Mouse (Mus musculus) CD4-positive, CD25-positive, alpha-beta regulatory T cell, adult 2 months (primary cell): Measurements from ENCODE around the gene Tab2.

Experiments used
- DNase-seq: peaks from one replicate; pipeline ENCODE4 v3.0.0-alpha.2; 2012; ENCODE audit warnings: low read depth, low spot score

Gene Tab2

DNA sequence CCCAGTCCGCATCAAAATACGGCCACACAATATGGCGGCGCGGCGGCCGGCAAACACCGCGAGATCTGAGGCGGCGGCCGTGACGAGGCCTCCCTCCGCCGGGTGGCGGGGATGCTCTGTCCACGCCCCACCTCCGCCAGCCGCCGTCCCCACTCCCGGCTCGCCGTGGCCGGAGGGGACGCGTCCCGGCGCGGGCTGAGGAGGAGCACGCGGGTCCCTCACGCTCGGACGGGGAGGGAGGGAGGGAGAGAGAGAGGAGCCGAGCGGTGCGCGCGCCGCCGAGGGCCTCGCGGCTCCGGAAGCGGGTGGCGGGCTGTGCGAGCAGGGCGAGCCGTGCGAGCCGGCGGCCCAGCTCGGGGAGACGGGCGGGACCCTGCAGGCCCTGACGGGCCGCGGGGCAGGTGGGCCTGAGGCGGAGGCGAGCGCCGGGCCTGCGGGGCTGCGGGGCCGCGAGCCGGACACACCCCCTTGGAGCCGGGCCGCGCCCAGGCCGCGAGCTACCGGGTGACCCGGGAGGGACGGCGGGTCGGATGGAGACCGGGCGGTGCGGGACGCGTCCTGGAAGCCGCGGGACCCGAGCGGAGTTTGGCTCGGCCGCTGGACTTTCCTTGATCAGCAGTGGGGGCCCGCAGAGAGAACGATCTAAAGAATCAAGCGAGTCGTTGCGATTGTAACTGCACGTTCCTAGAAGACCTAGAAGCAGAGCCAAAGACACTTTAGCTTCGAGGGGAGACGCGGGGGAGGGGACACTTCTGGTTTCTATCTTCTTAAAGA lies at the start of gene Tab2:
Gene Tab2 (minus strand): TSS at position 3 of the 774 bp plus-strand sequence.
- peak; percentile 93 for DNase-seq

DNA sequence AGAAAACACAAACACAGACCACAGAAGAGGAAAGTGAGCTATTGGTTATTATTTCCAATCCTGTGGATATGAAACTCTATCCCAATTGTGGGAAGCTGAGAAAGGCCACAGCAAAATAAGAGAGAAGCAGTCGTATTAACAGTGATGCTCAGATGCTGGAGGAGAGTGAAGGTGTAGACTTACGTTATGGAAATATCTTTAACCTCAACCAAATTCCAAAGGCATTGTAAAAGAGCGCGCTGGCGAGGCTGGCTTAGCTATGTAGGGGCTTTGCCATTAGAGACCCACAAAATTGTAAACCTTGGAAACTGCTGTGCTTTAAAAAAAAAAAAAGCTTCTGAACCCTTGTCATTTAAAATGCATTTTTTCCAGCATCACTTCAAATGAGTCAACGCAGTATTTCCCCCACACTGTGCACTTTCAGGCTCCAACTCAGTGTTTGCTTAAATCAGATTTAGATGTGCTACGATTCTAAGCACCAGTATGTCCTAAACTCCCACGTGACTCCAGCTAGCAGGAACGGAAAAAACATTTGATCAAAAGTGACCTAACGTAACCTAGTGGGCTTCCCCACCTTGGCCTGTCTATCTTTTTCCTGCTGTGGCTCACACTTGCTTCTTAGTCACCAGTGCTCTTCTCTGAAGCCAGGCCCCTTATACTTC lies 36.4 kb upstream of the Tab2 start:
- DNase-seq = peak; percentile 48

DNA sequence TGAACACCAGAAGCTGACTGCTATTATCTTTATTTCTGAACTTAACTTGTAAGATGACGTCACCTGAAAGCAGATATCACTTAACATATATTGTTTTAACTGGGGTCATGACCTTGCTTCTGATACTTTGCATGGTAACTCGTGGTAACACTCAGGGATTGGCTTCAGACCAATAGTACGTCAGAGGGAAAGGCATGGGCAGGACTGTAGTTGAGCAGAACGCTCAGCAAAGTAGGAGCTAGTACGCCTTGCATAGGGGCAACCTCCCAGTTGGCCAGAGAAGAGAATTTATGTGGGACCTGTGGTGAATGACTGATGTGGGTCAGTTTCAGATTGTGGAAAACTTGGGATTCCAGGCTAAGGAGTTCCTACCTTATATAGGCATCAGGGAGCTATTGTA lies 35.6 kb upstream of the Tab2 start:
- no peak for DNase-seq

DNA sequence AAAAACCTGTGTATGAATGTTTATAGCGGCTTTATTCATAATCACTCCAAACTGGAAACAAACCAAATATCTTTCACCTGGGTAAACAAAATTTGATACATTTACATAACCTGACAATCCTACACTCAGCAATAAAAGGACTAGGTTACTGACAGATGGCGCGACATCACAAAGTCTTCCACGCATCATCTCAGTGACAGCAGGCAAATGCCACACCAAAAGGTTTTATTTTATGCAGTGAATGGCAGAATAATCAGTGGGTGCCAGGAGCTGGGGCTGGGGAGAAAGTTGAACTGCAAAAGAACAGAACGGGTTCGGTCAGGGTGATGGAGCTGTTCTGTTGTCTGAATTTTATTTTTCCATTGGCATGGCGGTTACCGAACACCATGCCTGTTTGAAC lies 31.5 kb upstream of the Tab2 start:
- DNase-seq = no peak

DNA sequence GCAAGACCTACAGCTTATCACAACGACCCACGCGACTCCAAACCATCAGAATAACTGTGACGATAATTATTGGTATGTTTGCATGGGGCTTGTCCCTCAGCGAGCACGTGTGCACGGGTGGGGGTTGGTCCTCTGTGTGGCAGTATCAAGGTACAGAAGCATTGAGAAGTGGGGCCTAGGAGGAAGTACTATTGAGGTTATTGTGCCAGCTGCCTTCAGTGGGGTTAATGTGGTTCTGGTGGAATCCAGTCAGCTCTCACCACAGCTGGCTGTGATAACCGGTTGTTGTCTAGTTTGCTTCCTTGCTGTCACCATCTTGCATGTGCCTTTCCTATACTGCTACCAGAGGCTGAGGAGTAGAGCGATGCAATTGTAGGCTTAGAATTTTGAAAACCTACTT lies 20.4 kb upstream of the Tab2 start:
- peak; percentile 37 for DNase-seq

DNA sequence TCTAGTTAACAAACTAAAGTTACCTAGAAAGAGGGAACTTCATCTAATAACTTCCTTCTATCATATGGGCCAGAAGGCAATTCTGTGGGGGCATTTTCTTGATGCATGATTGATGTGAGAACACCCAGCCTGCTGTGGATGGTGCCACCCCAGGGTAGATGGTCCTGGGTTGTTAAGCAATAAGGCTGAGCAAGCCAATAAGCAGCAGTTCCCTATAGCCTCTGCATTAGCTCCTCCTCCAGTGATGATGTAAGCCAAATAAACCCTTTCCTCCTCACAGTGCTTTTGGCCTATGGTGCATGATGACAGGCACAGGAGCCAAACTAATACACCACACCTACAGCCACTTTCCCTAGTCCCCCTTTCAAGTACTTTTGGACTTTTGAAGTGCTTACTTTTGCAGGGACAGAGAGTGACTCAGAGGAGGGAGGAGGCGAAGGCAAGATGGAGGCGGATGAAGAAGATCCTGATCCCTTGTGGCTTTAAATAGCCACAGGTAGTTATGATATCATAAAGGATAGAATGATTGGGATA lies 12.8 kb upstream of the Tab2 start:
- DNase-seq = no peak

DNA sequence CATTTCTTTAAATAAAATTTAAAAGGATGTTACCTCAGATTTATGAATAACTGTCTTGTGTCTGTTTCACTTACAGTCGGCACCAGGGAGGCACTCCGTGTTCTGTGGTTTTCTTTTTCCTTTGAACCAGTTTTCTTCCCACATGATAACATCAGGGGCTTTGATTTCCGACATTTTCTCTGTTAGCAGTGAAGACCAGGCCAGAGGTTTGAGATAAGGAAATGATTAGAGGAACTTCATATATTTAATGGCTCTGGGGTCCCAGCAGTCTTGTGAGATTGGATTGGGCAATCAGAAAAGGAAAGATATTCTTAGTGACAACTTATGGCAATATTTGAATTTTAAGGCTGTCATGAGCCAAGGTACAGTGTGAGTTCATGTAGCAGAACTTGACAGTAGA lies 11.1 kb upstream of the Tab2 start:
- no peak for DNase-seq

DNA sequence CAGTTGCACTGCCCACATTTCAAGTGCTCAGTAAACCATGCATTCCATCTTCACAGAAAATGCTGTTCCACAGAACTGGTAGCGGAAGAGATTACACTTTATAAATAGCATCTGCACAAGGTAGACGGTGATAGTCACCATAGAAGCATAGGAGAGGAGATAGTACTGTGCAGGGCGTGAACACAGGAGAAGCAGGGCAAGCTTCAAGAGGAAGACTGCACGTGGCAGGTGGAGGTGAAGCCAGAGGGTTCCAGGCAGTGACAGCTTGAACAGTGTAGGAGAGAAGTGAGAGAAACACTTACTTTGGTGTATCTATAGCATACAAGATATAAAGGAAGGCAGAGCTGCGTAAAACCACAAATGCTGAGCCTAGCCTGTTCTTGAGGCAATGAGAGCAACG lies 3.0 kb upstream of the Tab2 start:
- DNase-seq = no peak

DNA sequence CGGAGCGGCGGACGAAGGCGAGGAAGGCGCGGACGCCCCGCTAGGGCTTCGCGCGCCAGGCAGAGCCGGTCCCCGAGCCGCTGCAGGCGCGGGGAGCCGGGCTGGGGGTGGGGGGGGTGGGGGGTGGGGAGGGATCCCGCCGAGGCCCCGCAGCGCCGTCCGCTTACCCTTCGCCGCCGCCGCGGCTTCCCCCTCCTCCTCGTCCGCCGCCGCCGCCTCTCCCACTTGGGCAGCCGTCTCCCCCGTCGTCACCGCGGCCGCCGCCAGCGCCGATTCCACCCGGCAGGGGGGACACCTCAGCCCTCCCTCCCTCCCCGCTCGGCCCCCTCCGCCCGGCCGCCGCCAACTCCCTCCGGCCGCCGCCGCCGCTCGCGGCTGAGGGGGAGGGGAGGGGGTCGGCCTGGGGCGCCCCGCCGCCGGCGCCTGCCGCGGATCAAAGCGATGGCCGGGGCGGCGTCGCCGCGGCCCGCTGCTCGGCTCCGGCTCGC lies 352 bp downstream of the Tab2 start:
- peak; percentile 71 for DNase-seq

DNA sequence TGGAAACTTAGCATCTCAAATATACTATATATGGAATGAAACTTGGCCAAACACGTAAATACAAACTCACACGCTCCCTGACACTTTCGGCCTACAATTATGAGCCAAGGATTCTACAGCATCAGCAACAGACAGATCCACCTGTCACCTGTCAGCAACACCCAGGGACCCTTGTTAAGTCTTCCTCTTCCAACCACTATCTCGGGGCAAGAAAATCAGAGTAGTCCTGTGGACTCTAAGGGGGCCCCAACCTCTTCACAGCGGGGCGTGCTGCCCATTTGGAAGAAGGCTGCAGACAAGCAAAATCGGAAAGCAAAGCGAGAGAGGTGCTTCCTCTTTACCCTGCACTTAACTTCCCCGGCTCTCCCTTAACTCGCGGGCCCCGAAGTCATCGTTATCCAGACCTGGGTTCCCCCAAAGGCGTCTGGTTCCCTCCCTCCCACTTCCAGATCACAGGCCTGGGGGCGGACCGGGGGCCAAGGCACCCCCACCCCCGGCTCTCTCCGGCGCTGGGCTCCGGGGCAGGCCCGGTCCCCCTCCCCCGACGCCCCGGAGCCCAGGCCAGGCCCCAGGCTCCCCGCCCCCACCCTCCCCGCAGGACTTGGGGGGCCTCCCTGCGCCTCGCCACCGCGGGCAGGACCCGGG lies 919 bp downstream of the Tab2 start:
- peak; percentile 56 for DNase-seq

DNA sequence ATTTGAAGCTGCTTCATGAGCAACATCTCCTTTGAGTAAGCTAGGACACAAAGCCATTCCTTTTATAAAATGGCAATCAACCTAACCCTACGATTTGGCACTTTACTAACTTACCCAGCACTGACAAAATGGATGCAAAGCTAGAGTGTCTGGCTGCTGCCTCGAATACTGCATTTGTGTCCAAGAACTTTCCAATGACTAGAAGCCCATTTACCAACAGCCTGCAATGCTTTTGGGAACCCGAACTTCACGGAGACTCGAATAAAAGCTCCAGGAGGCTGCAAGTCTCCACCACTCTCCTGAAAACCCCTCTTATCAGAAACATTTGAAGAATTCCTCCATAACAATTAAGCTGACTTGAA lies 1.4 kb downstream of the Tab2 start:
- DNase-seq = peak; percentile 36

DNA sequence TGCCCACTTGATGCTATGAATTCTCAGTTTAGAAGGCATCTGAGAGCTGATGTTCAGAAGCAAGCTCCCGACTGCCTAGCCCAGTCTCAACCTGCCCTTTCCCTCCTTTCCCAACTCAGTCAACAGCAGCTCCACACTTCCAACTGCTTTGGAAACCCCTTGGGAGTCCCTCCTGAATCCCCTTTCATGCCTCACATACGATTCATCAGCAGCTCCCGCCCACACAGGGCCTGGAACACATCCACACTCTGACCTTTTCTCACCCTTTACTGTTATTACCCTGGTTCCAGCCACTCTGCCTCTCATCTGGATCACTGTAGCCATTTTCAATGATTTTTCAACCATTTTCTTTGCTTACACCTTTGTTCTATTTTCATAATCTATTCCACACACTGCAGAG lies 13.0 kb downstream of the Tab2 start:
- DNase-seq = peak; percentile 14

DNA sequence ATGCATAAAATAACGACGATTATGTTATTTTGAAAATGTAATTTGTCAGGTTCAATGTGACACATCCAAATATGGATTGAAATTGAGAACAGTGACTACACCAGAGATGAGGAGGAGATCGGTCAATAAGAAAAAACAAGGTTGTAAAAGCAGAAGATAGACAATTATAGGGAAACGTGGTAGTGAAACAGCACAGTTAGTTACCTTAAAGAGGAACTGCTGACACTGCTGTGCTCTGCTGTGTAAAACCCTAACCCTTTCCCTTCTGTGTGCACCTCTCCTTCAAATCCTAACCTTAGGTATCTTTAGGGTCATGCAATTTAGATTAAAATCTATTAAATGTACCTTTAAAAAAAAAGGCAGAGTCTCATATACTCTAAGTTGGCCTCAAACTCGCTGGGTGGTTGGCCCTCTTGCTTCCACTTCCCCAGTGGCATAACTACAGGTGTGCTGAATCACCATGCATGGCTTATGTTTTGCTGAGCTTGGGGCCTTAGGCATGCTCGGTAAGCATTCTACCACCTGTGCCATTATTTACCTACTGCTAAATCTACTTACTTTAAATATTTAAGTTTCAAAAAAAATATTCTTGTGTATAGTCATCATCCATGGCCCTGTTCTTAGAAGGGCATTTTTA lies 19.4 kb downstream of the Tab2 start:
- DNase-seq = no peak

DNA sequence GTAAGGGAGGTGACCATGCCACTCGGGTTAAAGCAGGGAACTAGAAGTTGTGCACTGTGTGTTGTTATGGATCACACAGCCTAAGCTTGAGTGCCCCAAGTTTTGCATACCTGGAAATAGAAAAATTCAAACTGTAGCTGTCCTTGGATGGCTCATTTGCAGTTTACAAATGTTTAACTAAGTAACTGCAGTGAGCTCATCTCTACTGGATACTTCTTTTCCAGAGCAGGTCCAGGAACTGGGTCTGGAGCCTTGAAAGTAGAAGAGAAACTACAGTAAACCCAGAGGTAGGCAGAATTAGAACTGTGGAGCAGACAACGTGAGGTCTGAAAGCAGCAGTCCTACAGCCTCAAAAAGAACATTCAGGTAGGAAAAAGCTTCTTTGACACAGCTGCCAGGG lies 23.1 kb downstream of the Tab2 start:
- no peak for DNase-seq

DNA sequence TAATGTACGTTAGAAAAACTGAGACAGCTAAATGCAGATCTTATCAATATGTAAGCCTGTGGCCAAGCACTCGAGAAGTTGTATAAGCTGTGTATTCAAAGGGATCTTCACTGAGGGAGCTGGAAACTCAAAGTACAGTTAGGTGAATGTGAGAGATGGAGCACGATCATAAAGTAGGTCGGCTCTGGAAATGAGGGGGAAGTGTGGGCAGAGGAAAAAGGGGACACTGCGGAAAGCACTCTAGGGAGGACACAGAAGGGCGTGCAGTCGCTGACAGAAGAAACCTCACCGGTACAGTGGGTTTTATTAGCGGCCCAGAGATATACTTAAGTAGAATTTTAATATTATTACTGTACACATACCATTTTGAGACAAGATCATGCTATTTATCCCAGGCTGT lies 27.0 kb downstream of the Tab2 start:
- DNase-seq = no peak

DNA sequence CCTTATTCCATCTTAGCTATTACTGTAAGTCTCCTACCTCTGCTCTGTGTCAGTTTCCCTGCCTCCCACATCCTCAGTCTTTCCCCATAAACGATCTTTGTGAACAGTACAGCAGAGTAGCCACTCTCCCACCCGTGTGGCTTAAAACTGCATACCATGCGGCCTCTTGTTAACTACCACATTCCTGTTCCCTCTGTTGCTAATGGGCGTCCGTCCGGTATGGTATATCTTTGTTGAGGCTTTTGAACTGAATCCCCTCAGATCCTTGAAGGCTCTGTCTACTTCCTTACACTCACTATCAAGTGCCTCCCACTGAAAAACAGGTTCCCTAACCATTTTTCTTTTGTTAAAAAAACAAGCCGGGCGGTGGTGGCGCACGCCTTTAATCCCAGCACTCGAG lies 30.5 kb downstream of the Tab2 start:
- no peak for DNase-seq

DNA sequence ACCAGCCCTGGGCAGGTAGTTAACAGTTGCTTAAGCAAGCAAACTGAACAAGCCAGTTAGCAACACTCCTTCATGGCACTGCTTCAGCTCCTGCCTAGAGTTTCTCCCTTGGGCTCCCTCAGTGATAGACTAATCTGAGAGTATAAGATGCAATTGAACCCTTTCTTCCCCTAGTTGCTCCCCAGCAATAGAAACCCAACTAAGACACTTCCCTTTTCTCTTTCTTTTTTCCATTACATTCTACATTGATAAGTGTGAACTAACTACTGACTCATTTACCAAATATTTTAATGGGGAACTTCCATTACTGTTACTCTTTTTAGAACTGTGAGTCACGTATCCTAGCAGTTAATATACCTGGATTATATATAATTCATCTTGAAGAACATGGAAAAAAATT lies 32.6 kb downstream of the Tab2 start:
- no peak for DNase-seq

DNA sequence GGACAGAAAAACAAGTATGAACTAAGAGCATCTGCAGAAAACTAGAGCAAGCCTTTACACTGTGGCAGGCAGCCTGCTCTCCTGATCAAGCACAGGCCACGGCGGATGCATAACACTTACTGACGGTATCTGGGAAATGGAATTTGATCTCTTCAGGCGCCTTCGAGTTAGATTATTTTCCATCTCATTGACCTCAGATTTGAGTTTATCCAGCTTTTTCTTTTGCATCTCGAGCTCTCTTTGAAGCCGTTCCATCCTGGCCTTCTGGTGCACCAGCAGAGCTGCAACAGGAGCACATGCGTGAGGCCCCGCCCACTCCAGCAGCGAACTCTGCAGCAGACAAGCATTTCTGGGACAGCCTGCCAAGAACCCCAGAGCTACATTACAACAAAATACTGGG lies 44.8 kb downstream of the Tab2 start:
- DNase-seq = no peak

DNA sequence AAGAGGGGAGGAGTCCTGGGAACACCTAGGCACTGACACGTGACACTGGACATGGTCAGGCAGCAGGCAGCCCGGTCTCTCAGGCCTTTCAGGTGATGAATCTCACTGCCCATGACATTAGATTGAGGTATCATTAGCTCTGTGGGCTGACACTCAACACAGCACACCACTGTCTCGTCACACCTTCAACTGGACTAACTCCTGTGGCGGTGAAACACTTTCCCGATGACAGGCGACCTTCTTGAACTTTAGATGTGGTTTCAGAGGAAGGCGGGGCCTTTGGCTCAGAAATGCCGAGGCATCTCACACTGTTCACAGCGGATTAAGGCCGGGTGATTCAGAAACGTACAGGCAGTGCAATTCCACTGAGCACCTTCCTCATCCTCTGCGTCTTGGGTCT lies 48.9 kb downstream of the Tab2 start:
- DNase-seq = peak; percentile 27

DNA sequence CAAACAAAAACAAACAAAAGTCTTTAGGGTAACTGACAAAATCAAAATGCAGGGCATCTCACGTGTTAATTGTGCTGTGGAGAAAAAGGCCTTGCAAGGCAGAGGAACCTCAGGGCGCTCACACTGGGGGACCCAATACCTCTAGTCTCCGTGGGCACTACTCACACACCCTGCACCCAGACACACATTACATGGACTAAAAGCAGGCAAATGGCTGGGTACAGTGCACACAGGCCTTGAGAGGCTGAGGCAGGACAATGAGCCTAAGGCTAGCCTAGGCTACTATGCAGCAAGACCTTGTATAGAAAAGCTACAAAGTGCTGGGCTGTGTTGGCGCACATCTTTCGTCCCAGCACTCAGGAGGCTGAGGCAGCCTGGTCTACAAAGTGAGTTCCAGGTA lies 51.9 kb downstream of the Tab2 start:
- no peak for DNase-seq

DNA sequence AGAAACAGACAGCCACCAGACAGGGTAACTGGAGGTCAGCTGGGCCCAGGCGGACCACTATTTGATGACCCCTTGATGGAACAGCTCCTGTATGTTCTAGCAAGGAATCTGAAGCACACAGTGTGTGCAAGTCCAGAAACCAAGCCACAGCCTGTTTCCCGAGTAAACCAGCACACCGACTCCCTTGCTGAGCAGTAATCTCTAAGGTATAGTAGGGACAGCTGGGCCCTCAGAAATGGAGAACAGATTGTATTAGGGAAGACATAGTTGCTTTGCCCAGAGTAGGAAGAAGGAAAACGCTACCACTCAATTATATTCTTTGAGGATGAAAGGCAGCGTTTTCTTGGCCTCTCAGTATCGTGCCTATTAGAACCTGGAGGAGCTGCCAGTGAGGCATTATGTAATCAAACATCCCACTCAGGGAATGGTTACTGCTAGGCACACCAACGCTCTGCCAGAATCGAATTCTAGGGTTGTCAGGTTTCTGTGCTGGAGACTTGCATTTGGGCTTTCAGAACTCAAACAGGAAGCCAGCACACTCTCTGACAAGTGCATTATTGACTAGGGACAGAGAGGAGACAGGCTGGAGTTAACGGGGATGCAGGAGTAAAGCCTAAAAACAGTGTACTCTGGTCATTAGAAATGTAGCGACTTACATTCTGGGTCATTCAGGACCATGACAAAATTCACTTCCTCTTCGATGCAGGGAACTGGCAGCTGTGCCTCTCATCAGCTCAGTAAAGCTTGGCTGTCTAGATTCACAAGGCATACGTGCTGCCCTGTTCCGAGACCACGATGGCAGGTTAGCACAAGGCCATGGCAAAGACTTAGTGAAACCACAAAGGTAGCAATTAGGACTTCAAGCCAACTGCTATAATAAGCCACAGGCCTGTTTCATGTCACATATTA lies 55.1 kb downstream of the Tab2 start:
- no peak for DNase-seq
